Mouse (Mus musculus): Measurements from ENCODE around the gene Pofut2. TPM values are rescaled to one million over a fixed set of nuclear protein-coding genes. Genes with fewer than 3 reads are reported as not detected.

Pofut2 gene
- total and polyA plus RNA-seq, 3 experiments = 20.3 to 24.5 TPM; not detected in 1

GRCm38 (mm10) chr10:77218059-77218458 is 41.0 kb upstream of the Pofut2 start:
- Histone ChIP-seq H3K4me3 (ENCODE audit: control insufficient read depth in 1 of 2, insufficient read depth in 1 of 2, low read depth in 2 of 2, low read length in 2 of 2) (no peak overlapping the region), H3K9me3 (replicated peaks; ENCODE audit: insufficient read depth, low read length) (no peaks in the 10 kb centered on the region), H3K27ac (ENCODE audit: control insufficient read depth, low read depth, low read length) (peak overlapping the region; percentile 13; the same call in 1 of the 2 replicates), H3K36me3 (ENCODE audit: control insufficient read depth in 1 of 2, insufficient read depth in 2 of 2, low read length in 2 of 2) (peaks cover 0 to 42% of the 10 kb centered on the region in 2 experiments; a peak in 2 of 4 replicates), H3K9ac (ENCODE audit: control insufficient read depth, low read depth, low read length, poor library complexity, severe bottlenecking) (no peak overlapping the region), H3K4me1 (ENCODE audit: control insufficient read depth in 1 of 2, insufficient read depth in 2 of 2, low read length in 2 of 2) (peaks cover 7 to 72% of the 10 kb centered on the region in 2 experiments), H3K27me3 (ENCODE audit: control insufficient read depth in 1 of 2, insufficient read depth in 2 of 2, low read length in 2 of 2) (no peaks in the 10 kb centered on the region), H3K79me2 (ENCODE audit: control insufficient read depth, insufficient read depth, low read length, poor library complexity) (peaks cover 2% of the 10 kb centered on the region)
- TF ChIP-seq POLR2A (IDR thresholded peaks at IDR 0.05; ENCODE audit: control insufficient read depth in 1 of 2, insufficient read depth in 1 of 2, low read depth in 1 of 2, low read length in 2 of 2, poor library complexity in 1 of 2) (no peak), GATA1 (IDR thresholded peaks at IDR 0.05; ENCODE audit: low read depth, low read length) (no peak), GABPA (IDR thresholded peaks at IDR 0.05; ENCODE audit: low read depth, low read length) (no peak), MAX (IDR thresholded peaks at IDR 0.05; ENCODE audit: low read length) (no peak), MYB (IDR thresholded peaks at IDR 0.05; ENCODE audit: low read depth, low read length) (no peak), CTCF (IDR thresholded peaks at IDR 0.05 in 2 of 3, conservative IDR thresholded peaks at IDR 0.05 in 1 of 3; ENCODE audit: control insufficient read depth in 1 of 3, insufficient read depth in 1 of 3, low read depth in 2 of 3, low read length in 3 of 3, poor library complexity in 1 of 3, severe bottlenecking in 1 of 3) (no peak), CHD2 (IDR thresholded peaks at IDR 0.05; ENCODE audit: low read length) (no peak), TCF12 (IDR thresholded peaks at IDR 0.05; ENCODE audit: low read depth, low read length) (no peak), NELFE (IDR thresholded peaks at IDR 0.05; ENCODE audit: low read depth, low read length) (no peak), SIN3A (IDR thresholded peaks at IDR 0.05; ENCODE audit: low read length) (no peak), MYC (IDR thresholded peaks at IDR 0.05; ENCODE audit: low read depth, low read length) (no peak), JUND (IDR thresholded peaks at IDR 0.05; ENCODE audit: low read depth, low read length) (no peak), BHLHE40 (IDR thresholded peaks at IDR 0.05; ENCODE audit: borderline replicate concordance, low read depth, low read length) (no peak), MAZ (IDR thresholded peaks at IDR 0.05; ENCODE audit: low read depth, low read length) (no peak), EP300 (IDR thresholded peaks at IDR 0.05; ENCODE audit: low read depth in 1 of 2, low read length in 2 of 2) (no peak), ETS1 (IDR thresholded peaks at IDR 0.05; ENCODE audit: low read depth, low read length) (no peak), TAL1 (IDR thresholded peaks at IDR 0.05; ENCODE audit: low read length) (no peak)
- DNase-seq (ENCODE audit: low read depth, low spot score) = peak; percentile 39

DNA sequence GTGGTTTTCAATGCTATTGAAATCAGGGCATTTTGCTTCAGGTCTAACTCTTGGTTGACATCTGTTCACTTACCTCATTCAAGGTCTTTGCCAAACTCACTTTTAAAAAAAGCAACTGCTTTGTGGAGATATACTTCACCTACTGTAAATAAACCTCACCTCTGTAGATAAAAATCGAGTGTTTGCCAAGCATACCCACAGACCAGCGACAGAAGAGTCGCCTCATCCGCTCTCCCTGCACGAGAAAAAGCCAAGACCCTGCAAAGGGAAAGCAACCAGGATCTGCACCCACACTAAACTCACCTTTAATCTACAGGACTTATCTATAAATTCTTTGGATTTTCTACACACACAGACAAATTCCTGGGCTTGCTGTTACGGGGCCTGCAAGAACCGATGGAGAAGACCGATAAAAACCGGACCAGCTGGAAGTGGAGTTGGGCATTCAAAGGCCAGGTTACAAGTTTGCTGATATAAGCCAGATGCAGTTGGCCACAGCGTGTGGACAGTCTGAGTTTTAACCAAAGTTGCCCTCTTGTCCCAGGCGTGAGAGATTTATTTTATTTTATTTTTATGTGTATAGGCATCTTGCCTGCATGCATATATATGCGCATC is 39.5 kb upstream of the Pofut2 start:
- DNase-seq (ENCODE audit: low read depth, low spot score) = no peak
- Histone ChIP-seq H3K36me3 (ENCODE audit: control insufficient read depth in 1 of 2, insufficient read depth in 2 of 2, low read length in 2 of 2) (peaks cover 0 to 55% of the 10 kb centered on the region in 2 experiments; a peak in 2 of 4 replicates), H3K4me3 (ENCODE audit: control insufficient read depth in 1 of 2, insufficient read depth in 1 of 2, low read depth in 2 of 2, low read length in 2 of 2) (no peak overlapping the region), H3K4me1 (ENCODE audit: control insufficient read depth in 1 of 2, insufficient read depth in 2 of 2, low read length in 2 of 2) (peaks cover 17 to 83% of the 10 kb centered on the region in 2 experiments), H3K27ac (ENCODE audit: control insufficient read depth, low read depth, low read length) (no peak overlapping the region), H3K27me3 (ENCODE audit: control insufficient read depth in 1 of 2, insufficient read depth in 2 of 2, low read length in 2 of 2) (no peaks in the 10 kb centered on the region), H3K79me2 (ENCODE audit: control insufficient read depth, insufficient read depth, low read length, poor library complexity) (peaks cover 2% of the 10 kb centered on the region), H3K9ac (ENCODE audit: control insufficient read depth, low read depth, low read length, poor library complexity, severe bottlenecking) (no peak overlapping the region), H3K9me3 (replicated peaks; ENCODE audit: insufficient read depth, low read length) (no peaks in the 10 kb centered on the region)
- no peak for TF ChIP-seq ZKSCAN1 (IDR thresholded peaks at IDR 0.05; ENCODE audit: low read depth, low read length)
- TF ChIP-seq TBP (IDR thresholded peaks at IDR 0.05; ENCODE audit: low read depth, low read length) = no peak
- no peak for TF ChIP-seq MXI1 (IDR thresholded peaks at IDR 0.05; ENCODE audit: low read depth, low read length)
- TF ChIP-seq ZMIZ1 (IDR thresholded peaks at IDR 0.05; ENCODE audit: low read depth, low read length) = no peak
- TF ChIP-seq GABPA (IDR thresholded peaks at IDR 0.05; ENCODE audit: low read depth, low read length) = no peak
- TF ChIP-seq MAZ (IDR thresholded peaks at IDR 0.05; ENCODE audit: low read depth, low read length) = no peak
- TF ChIP-seq USF1 (IDR thresholded peaks at IDR 0.05; ENCODE audit: low read depth, low read length) = no peak
- TF ChIP-seq ZC3H11A (IDR thresholded peaks at IDR 0.05; ENCODE audit: low read depth, low read length) = no peak
- TF ChIP-seq TCF12 (IDR thresholded peaks at IDR 0.05; ENCODE audit: low read depth, low read length) = no peak
- TF ChIP-seq POLR2AphosphoS5 (IDR thresholded peaks at IDR 0.05; ENCODE audit: borderline replicate concordance, low read depth, low read length) = no peak
- TF ChIP-seq MEF2A (IDR thresholded peaks at IDR 0.05; ENCODE audit: extremely low read depth, insufficient replicate concordance, low read depth, low read length, poor library complexity, severe bottlenecking) = no peak
- no peak for TF ChIP-seq CHD2 (IDR thresholded peaks at IDR 0.05; ENCODE audit: low read length)
- no peak for TF ChIP-seq SIN3A (IDR thresholded peaks at IDR 0.05; ENCODE audit: low read length)
- TF ChIP-seq KAT2A (conservative IDR thresholded peaks at IDR 0.05; ENCODE audit: low read depth, low read length) = no peak
